Mouse (Mus musculus) mature B cell (primary cell): ENCODE data around the gene Hist1h3f.

Experiments
- in situ Hi-C: fragments of 300-500 bp; cut with MboI; formaldehyde crosslinking; loops from 2 replicates; pipeline ENCODE4 v1.14.3; 2019

The Hist1h3f gene

GRCm38 (mm10) chr13:23581408-23582218 is 37.8 kb downstream of the Hist1h3f start, which contains the start of gene Hist1h4d:
Gene Hist1h4d (plus strand): TSS chr13:23581598.
- in situ Hi-C loops, result loop anchor here (5.0 to 25.0 kb wide), 4 partner anchors 36 to 1547 kb away; partner anchors contain the start of genes Hist1h1t, Hist1h2ac, Hist1h2ah and Hist1h2bc

GRCm38 (mm10) chr13:23582219-23583056 is 38.6 kb downstream of the Hist1h3f start:
- in situ Hi-C loops, result loop anchor here (5.0 to 25.0 kb wide), 4 partner anchors 35 to 1548 kb away; partner anchors contain the start of genes Hist1h1t, Hist1h2ac, Hist1h2ah and Hist1h2bc

DNA sequence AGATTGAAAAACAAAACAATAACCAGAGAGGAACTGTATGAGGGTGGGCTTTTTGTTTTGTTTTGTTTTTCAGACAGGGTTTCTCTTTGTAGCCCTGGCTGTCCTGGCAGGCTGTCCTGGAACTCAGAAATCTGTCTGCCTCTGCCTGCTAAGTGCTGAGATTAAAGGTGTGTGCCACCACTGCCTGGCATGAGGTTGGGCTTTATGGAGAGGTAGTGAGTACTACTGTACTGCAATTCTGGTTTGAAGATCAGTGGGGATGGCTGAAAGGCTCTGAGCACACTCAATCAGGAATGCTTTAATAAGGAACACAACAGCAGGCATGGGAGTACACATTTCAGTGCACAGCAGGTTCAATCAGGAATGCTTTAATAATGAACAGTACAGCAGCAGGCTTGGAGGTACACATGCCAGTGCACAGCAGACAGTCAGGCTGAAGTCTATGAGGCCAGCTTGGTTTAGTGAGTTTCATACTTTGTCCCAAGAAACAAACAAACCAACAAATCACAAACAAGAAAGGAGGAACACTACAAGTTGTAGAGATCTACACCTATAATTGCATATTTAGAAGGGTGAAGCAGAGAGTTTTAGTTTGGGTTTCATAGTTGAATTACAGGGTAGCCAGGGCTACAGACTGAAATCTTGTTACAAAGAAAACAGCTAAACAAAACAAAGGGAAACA is 39.7 kb downstream of the Hist1h3f start:
- in situ Hi-C loops, result loop anchor here (5.0 to 25.0 kb wide), 4 partner anchors 34 to 1549 kb away; partner anchors contain the start of genes Hist1h1t, Hist1h2ac, Hist1h2ah and Hist1h2bc

- in situ Hi-C loops, result loop anchor here (5.0 to 25.0 kb wide), 4 partner anchors 33 to 1550 kb away; partner anchors contain the start of genes Hist1h1t, Hist1h2ac, Hist1h2ah and Hist1h2bc
Observed at GRCm38 (mm10) chr13:23584331-23584730, 40.5 kb downstream of the Hist1h3f start.

DNA sequence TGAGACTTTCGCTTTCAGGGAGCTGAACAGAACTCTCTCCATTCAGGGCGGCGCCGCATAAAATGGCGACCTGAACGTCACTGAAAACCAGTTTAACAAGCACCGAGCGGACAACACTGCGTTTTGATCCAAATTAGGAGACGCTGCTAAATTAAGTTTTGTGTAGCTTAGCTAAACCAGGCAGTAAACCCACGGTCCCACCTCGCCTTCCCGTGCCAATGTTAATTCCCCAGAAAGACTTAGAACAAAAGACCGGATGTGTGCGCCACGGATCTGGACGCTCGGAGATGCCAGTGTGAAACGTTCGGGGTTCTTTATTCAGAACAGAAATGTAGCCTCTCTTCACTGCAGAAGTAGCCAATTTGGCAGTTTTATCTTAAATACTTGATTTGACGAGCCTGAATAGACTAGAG is 41.2 kb downstream of the Hist1h3f start:
- in situ Hi-C loops, result loop anchor here (10.0 to 25.0 kb wide), 2 partner anchors 102 to 1550 kb away; partner anchors contain the start of genes Hist1h1t, Hist1h2ac, Hist1h2ah and Hist1h2bc

GRCm38 (mm10) chr13:23585442-23586098 is 41.7 kb downstream of the Hist1h3f start:
- in situ Hi-C loops, result loop anchor here (10.0 to 25.0 kb wide), 2 partner anchors 102 to 1551 kb away; partner anchors contain the start of genes Hist1h1t, Hist1h2ac, Hist1h2ah and Hist1h2bc

DNA sequence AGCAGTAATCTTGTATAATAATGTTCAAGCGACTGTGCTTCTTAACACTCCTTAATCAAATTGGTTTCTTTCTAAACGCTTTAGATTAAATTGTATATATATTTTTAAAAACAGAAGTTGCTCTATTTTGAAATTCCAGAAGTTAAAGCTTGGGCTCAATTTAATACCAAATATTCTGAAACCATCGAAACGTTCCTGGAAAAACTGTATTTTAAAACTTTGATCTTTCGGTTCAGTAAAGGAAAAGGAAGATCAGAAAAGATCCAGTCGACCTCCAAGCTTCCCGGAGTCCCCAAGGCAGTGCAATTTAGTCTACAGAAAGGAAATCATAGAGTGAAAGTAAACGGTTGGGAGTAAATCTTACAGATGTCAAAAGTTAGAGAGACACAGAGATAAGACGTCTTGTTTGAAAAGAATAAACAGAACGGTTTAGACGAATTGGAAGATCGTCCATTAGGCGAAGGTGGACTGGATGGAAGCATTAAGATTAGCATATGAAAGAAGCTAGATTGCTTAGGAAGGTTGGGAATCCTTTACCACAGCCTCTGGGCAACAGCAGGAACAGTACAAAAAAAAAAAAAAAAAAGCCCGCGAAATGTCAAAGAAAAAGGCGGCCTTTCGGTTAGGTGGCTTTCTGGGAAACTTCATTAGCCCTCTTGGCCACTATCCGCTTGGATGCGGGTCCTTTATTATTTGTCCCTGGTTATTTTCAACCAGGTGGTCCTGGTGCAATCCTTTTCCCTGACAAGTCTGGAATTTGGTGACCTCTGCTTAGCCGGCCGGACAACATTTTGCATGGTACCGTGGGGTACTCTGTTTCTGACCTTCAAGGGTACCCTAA is 42.5 kb downstream of the Hist1h3f start:
- in situ Hi-C loops, result loop anchor here (10.0 to 25.0 kb wide), 2 partner anchors 101 to 1552 kb away; partner anchors contain the start of genes Hist1h1t, Hist1h2ac, Hist1h2ah and Hist1h2bc

GRCm38 (mm10) chr13:23586940-23587225 is 43.0 kb downstream of the Hist1h3f start:
- in situ Hi-C loops, result loop anchor here (10.0 to 25.0 kb wide), 2 partner anchors 100 to 1552 kb away; partner anchors contain the start of genes Hist1h1t, Hist1h2ac, Hist1h2ah and Hist1h2bc

DNA sequence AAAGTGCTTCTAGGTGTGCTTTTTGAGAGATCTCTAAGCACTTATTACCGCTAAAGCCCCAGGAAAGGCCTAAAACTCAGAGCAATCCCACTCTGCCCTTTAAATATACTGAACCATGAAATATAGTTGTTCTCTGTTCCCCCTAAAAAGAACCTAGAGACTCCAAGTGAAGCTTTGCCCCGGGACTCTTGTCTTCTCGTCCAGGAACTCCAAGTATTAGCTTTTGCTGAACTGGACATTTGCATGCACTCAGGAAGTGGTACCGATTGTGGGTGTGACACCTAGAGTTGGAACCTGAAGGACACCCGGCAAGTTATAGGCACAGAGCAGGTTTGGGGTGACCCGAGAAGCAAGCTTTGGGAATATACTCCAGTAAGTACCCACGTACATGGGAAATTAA is 47.4 kb downstream of the Hist1h3f start:
- in situ Hi-C loops, result loop anchor here (25.0 kb wide), 1 partner anchor 96 kb away; the partner anchor contains the start of genes Hist1h1t, Hist1h2ac, Hist1h2bc and Hist1h4c

DNA sequence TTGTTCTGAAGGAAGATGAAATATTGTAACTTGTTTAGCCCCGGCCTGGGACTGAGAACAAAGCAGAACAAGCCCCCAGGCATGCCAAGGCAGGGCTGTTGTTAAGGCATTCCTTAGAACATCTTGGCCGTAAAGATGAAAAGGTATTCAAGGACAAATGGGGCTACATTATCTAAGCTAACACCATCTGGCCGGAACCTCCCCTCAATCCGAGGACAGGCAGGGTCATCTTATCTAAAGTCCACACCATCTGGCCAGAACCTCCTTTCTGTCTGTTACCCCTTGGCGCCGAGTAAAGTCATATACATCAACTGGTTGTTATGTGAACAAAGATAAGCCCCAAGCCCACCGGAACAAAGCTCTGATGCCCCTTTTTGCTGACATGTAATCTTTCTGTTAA is 48.0 kb downstream of the Hist1h3f start:
- in situ Hi-C loops, result loop anchor here (25.0 kb wide), 1 partner anchor 95 kb away; the partner anchor contains the start of genes Hist1h1t, Hist1h2ac, Hist1h2bc and Hist1h4c

DNA sequence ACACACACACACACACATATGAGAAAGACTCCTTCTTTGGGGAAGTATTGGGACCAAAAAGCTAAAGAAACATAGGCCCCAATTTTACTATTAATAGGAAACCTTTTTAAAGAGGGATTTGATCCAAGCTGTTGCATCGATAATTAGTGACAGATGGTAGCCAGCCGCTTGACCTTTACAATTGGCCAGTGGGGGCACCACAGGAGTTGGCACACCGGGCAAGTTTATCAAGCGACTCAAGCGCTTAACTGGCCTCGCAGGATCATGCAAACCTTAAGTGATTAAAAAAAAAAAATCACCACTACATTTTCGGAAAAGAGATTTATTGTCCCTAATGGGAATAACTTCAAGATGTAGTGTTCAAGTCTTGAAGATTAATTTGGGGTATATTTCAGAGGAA is 48.8 kb downstream of the Hist1h3f start:
- in situ Hi-C loops, result loop anchor here (25.0 kb wide), 1 partner anchor 95 kb away; the partner anchor contains the start of genes Hist1h1t, Hist1h2ac, Hist1h2bc and Hist1h4c

GRCm38 (mm10) chr13:23593051-23593770 is 49.4 kb downstream of the Hist1h3f start:
- in situ Hi-C loops, result loop anchor here (25.0 kb wide), 1 partner anchor 94 kb away; the partner anchor contains the start of genes Hist1h1t, Hist1h2ac, Hist1h2bc and Hist1h4c
